Mouse (Mus musculus) heart, adult 2 months (tissue): ENCODE measurements at regions not wholly inside any gene's neighbourhood (a gene's known extent, or its start where the extent isn't known, plus 50 kb on each side); places are given as distances from the start of the nearest gene placed in this dataset.

Experiments
- DNase-seq, 2 experiments: peaks; one replicate each; pipeline ENCODE4 v3.0.0; 2021
- H3K27ac ChIP-seq: fragments of 200-600 bp; 2 replicates; pipeline ENCODE4 v1.8.1; 2022
- H3K27me3 ChIP-seq: fragments of 200-500 bp; 2 replicates; pipeline ENCODE4 v1.6.1; 2012; ENCODE audit warnings: mild to moderate bottlenecking, low read length, inconsistent platforms, mixed read lengths; ENCODE audit not compliant: control insufficient read depth, insufficient read depth
- H3K36me3 ChIP-seq: fragments of 200-500 bp; 2 replicates; pipeline ENCODE4 v1.6.1; 2012; ENCODE audit warnings: low read length, inconsistent platforms; ENCODE audit not compliant: control insufficient read depth, insufficient read depth
- H3K4me1 ChIP-seq: fragments of 200-500 bp; 2 replicates; pipeline ENCODE4 v1.6.1; 2011; ENCODE audit warnings: low read length; ENCODE audit not compliant: control insufficient read depth, insufficient read depth
- H3K4me3 ChIP-seq: fragments of 200-600 bp; 2 replicates; pipeline ENCODE4 v1.8.1; 2022
- H3K79me2 ChIP-seq: fragments of 200-500 bp; replicated peaks from 2 replicates; pipeline ENCODE4 v1.6.1; 2012; ENCODE audit warnings: mild to moderate bottlenecking, inconsistent platforms, low read length, moderate library complexity, mixed read lengths; ENCODE audit not compliant: control insufficient read depth, insufficient read depth
- H3K9ac ChIP-seq: fragments of 200-500 bp; 2 replicates; pipeline ENCODE4 v1.6.1; 2012; ENCODE audit warnings: low read depth, mild to moderate bottlenecking, control low read depth, inconsistent platforms, low read length, mixed read lengths
- CTCF ChIP-seq: fragments of 200-600 bp; IDR thresholded peaks from 2 replicates; pipeline ENCODE4 v1.8.1; 2022; ENCODE audit warnings: antibody characterized with exemption, mild to moderate bottlenecking, moderate library complexity
- EP300 ChIP-seq: fragments of 200-500 bp; IDR thresholded peaks from 2 replicates; pipeline ENCODE4 v1.6.1; 2011; ENCODE audit warnings: low read depth, low read length, control low read depth; ENCODE audit not compliant: insufficient read depth
- POLR2A ChIP-seq: fragments of 200-500 bp; IDR thresholded peaks from 2 replicates; pipeline ENCODE4 v1.6.1; 2011; ENCODE audit warnings: mild to moderate bottlenecking, low read depth, low read length, control low read depth; ENCODE audit not compliant: insufficient read depth
- WGBS: fragments of 180-500 bp; shearing (Covaris S2); methylation state at CpG from one replicate; pipeline ENCODE4 v1.1.7; 2018; 5-methylcytosine and 5-hydroxymethylcytosine counted together
- intact Hi-C: fragments of 180-260 bp; cut with DNase I; formaldehyde crosslinking; loops from one replicate; pipeline ENCODE4 v1.15.1; 2025

DNA sequence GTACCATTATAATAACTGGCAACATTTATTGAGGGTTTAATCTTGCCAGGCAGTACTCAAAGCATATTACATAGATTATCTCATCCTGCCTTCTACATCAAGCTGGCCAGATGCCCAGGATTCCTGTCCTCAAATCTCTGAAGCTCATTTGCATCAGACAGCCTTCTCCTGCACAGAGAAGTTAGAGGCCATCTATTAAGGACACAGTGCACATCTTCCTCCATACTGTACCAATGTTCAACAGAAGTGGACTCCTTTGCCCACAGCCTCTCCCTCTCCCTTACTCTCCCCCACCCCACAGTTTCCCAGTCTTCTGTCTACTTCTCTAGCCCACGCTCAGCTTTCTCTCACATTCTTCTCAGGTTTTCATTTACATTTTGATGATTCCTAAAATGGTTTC is 277.3 kb upstream of the Zfp637 start:
- Histone ChIP-seq H3K79me2 (no peaks in the 10 kb centered on the region), H3K27me3 (no peaks in the 10 kb centered on the region; the same call in 1 of the 2 replicates), H3K27ac (no peak overlapping the region), H3K4me1 (peaks cover 4% of the 10 kb centered on the region), H3K36me3 (no peaks in the 10 kb centered on the region; the same call in 1 of the 2 replicates), H3K9ac (no peak overlapping the region), H3K4me3 (no peak overlapping the region)
- intact Hi-C loops = no loop called here
- TF ChIP-seq CTCF = no peak
- TF ChIP-seq EP300 = no peak
- no peak for TF ChIP-seq POLR2A
- 97% methylated on average over 1 of the region's 1 CpGs for WGBS
- DNase-seq = no peak

DNA sequence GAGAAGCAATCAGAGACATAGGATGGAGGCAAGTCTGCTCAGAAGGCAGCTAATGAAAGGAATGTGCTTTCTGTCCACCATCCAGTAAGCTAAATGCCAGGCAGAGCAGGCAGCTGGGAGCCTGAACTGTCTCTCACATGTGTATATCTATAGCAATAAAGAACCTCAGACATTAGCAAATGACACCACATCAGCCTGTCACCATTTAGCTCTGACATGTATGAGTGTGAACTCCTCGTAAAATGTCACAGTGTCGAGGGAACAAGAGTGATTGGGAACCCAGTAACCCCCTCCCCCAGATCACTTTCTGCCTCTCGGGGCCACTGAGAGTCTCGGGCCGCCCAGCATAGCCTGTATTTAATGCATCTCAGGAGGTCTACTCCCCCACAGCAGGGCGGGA is 274.2 kb upstream of the Zfp637 start:
- TF ChIP-seq EP300 (no peak), CTCF (no peak), POLR2A (no peak)
- intact Hi-C loops = no loop called here
- H3K9ac ChIP-seq = no peak overlapping the region
- H3K36me3 ChIP-seq = no peaks in the 10 kb centered on the region; the same call in 1 of the 2 replicates
- H3K27me3 ChIP-seq = no peaks in the 10 kb centered on the region; the same call in 1 of the 2 replicates
- H3K4me1 ChIP-seq = peaks cover 13% of the 10 kb centered on the region
- WGBS = 71% methylated on average over 6 of the region's 6 CpGs
- H3K27ac ChIP-seq = no peak overlapping the region
- DNase-seq = no peak
- no peaks in the 10 kb centered on the region for H3K79me2 ChIP-seq
- H3K4me3 ChIP-seq = no peak overlapping the region

DNA sequence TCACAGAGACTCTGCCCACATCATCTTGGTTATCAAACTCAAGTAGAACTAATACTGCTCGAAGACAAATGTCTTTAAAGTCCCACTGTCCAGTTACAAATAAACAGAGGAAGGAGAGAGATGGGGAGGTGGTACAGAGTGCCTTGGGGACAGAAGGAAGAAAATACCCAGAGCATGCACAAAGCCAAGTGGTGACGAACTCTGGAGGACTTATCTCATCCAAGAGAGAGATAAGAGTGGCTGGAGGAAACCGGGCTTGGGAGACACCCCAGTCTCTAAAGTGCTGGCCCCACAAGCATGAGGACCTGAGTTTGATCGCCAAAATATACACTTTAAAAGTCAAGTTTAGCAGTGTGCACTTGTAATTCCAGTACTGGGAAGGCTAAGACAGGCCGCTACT is 273.3 kb upstream of the Zfp637 start:
- Histone ChIP-seq H3K4me1 (peaks cover 14% of the 10 kb centered on the region), H3K27me3 (no peaks in the 10 kb centered on the region; the same call in 1 of the 2 replicates), H3K9ac (no peak overlapping the region), H3K79me2 (no peaks in the 10 kb centered on the region), H3K27ac (no peak overlapping the region), H3K4me3 (no peak overlapping the region), H3K36me3 (no peaks in the 10 kb centered on the region; the same call in 1 of the 2 replicates)
- no peak for TF ChIP-seq POLR2A
- TF ChIP-seq CTCF = no peak
- intact Hi-C loops = no loop called here
- DNase-seq = no peak
- 55% methylated on average over 5 of the region's 5 CpGs for WGBS

DNA sequence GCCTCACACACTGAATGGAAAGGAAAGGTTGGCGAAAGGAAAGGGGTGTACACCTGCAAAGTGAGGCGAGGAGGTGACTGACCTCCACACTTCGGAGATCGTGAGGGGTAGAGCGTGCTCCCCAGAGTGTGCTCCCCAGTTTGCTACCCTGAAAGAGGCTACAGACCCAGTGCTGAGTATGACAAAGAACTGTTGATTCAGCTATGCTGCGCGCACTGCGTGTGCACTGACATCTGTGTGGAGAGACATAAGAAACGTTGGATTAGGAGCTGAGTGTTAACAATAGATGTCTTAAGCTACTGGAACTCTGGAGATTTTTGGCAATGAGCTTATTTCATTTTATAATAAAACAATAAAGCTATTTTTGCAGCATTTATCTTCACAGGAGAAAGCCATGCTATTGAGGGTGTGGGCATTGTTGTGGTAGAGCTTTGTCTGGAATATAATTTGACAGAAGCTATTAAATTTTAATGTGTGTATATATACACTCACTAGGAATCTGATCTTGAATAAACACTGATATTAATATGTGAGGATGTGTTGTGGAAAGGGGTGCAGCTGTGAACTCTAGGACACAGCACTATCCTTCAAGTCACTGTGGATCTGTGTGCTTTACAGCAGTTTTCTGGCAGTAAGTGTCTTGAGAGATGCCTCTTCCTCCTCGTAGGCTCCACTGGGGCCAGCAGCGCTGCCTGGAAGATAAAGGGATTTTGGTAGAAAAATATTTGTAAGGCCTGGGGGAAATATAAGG is 271.2 kb upstream of the Zfp637 start:
- H3K4me1 ChIP-seq = peaks cover 24% of the 10 kb centered on the region
- H3K27ac ChIP-seq = peak overlapping the region; percentile 42
- intact Hi-C loops = loop anchor here (5.0 kb wide), 1 partner anchor 38 kb away; no protein-coding TSS in a partner anchor

DNA sequence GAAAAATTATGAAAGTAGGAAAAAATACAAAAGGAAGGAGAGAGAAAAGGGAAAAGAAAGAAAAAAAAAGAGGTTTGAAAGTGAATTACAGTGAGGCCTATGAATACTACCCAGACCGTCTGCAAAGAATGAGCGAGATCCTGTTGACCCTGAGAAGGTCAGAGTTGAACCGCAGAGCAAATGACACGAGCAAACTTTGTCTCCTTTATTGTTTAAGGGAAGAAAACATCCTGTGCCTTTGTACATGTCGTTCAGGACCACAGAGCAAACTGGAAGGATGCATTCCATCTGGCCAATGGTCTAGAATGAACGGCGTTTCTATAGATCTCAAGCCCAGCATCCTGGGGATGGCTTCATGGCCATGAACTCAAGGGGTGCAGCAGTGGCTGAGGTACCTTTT is 270.6 kb upstream of the Zfp637 start:
- 57% methylated on average over 7 of the region's 7 CpGs for WGBS
- no peak overlapping the region for H3K9ac ChIP-seq
- H3K27me3 ChIP-seq = no peaks in the 10 kb centered on the region
- no peak overlapping the region for H3K4me3 ChIP-seq
- H3K36me3 ChIP-seq = no peaks in the 10 kb centered on the region; the same call in 1 of the 2 replicates
- H3K27ac ChIP-seq = peak overlapping the region; percentile 42
- no peaks in the 10 kb centered on the region for H3K79me2 ChIP-seq
- peaks cover 24% of the 10 kb centered on the region for H3K4me1 ChIP-seq
- intact Hi-C loops = loop anchor here (5.0 kb wide), 1 partner anchor 37 kb away; no protein-coding TSS in a partner anchor
- 0 out of 2 replicates have a peak, but pooled peaks have one; percentile 43 for TF ChIP-seq EP300
- no peak for TF ChIP-seq POLR2A
- no peak for TF ChIP-seq CTCF
- DNase-seq = no peak

More for the DNA sequence above, 271.2 kb upstream of the Zfp637 start:
- 78% methylated on average over 11 of the region's 11 CpGs for WGBS
- Histone ChIP-seq H3K79me2 (no peaks in the 10 kb centered on the region), H3K4me3 (no peak overlapping the region), H3K36me3 (no peaks in the 10 kb centered on the region; the same call in 1 of the 2 replicates), H3K27me3 (no peaks in the 10 kb centered on the region), H3K9ac (no peak overlapping the region)
- no peak for TF ChIP-seq POLR2A
- no peak for TF ChIP-seq EP300
- no peak for TF ChIP-seq CTCF
- DNase-seq = no peak

DNA sequence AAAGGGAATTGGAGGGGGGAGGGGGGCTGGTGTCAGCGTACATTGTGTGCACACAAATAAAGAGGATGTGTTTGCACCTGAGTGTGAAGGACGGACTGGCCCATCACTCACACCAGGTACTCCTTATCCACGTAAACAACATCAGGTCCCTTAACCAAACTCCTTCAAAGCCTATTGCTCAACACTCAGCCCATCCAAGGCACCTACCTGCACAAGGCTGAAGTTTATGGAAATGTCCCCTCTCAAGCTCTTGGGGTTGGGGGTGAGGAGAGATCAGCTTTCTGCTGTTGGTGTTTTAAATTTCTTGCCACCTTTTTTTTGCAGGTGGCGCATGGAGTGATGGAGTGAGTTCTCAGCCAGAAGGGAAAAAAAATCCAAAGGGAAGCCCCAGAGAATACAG is 270.2 kb upstream of the Zfp637 start:
- H3K4me1 ChIP-seq = peaks cover 24% of the 10 kb centered on the region
- no peaks in the 10 kb centered on the region for H3K27me3 ChIP-seq
- DNase-seq = no peak
- no peak overlapping the region for H3K4me3 ChIP-seq
- WGBS = 98% methylated on average over 4 of the region's 4 CpGs
- H3K79me2 ChIP-seq = no peaks in the 10 kb centered on the region
- TF ChIP-seq POLR2A (no peak), EP300 (no peak), CTCF (no peak)
- H3K9ac ChIP-seq = no peak overlapping the region
- intact Hi-C loops = loop anchor here (5.0 kb wide), 1 partner anchor 37 kb away; no protein-coding TSS in a partner anchor
- no peaks in the 10 kb centered on the region; the same call in 1 of the 2 replicates for H3K36me3 ChIP-seq
- no peak overlapping the region for H3K27ac ChIP-seq
